18 mouse cellular contexts compared by ENCODE assay signal in genomic region chr2:137951942-137952341, GRCm38 (mm10).
"Had no signal": no experiment of that assay in that cellular context is flagged by ENCODE, and none has a peak within 500 bp of the region (broad histone marks: within the 10 kb centered on the region; RNA-seq: fewer than 3 reads in every experiment).

No protein-coding gene starts in this region.

- H3K4me1 ChIP-seq: liver, embryonic 15.5 days; lung, embryonic 15.5 days; megakaryocyte, embryonic 14.5 days; midbrain, embryonic 12.5 days; neural tube, embryonic 12.5 days; stomach, embryonic 15.5 days had no signal

- H3K9me3 ChIP-seq: liver, embryonic 15.5 days; lung, embryonic 15.5 days; megakaryocyte, embryonic 14.5 days; midbrain, embryonic 12.5 days; neural tube, embryonic 12.5 days; stomach, embryonic 15.5 days had no signal

- H3K27ac ChIP-seq: liver, embryonic 15.5 days; lung, embryonic 15.5 days; macrophage; midbrain, embryonic 12.5 days; neural tube, embryonic 12.5 days; stomach, embryonic 15.5 days had no signal

- H3K9ac ChIP-seq: liver, embryonic 15.5 days; liver, postnatal 0 days; lung, embryonic 15.5 days; midbrain, embryonic 12.5 days; neural tube, embryonic 12.5 days; stomach, embryonic 15.5 days had no signal

- DNase-seq: liver, postnatal 0 days; lung, adult 2 months; lung, postnatal 14 days; lung, postnatal 36 days; midbrain, embryonic 14.5 days; right cerebral cortex, postnatal 14 days; thymus, adult 18-20 months; thymus, postnatal 14 days; thymus, postnatal 36 days had no signal

- ATAC-seq: liver, postnatal 0 days; lung, postnatal 0 days; midbrain, embryonic 16.5 days had no signal

- H3K36me3 ChIP-seq: liver, embryonic 15.5 days; lung, embryonic 15.5 days; midbrain, embryonic 12.5 days; neural tube, embryonic 12.5 days; stomach, embryonic 15.5 days had no signal

- H3K27me3 ChIP-seq: liver, embryonic 15.5 days; lung, embryonic 15.5 days; megakaryocyte, embryonic 14.5 days; midbrain, embryonic 12.5 days; neural tube, embryonic 12.5 days; stomach, embryonic 15.5 days had no signal

- H3K4me2 ChIP-seq: liver, embryonic 15.5 days; lung, embryonic 15.5 days; midbrain, embryonic 12.5 days; neural tube, embryonic 12.5 days; stomach, embryonic 15.5 days had no signal

- H3K4me3 ChIP-seq: liver, embryonic 15.5 days; lung, embryonic 15.5 days; megakaryocyte, embryonic 14.5 days; midbrain, embryonic 12.5 days; neural tube, embryonic 12.5 days; stomach, embryonic 15.5 days had no signal
